Mouse (Mus musculus) heart, embryonic 14.5 days (tissue): Measurements from ENCODE around the gene Gle1. TPM values are rescaled to one million over a fixed set of nuclear protein-coding genes. Genes with fewer than 3 reads are reported as not detected.

ENCODE experiments used
- ATAC-seq: fragments of 200-750 bp; cut with Nextera tagmentation; 2 replicates; pipeline ENCODE4 v1.8.0; 2017; ENCODE audit warnings: low read depth, moderate TSS enrichment; ENCODE audit not compliant: insufficient number of reproducible peaks, insufficient read depth, low FRiP score
- H3K27ac ChIP-seq, 2 experiments: fragments of 200-500 bp in 1 of 2; fragments of 300-500 bp in 1 of 2; sonication (generic) in 1 of 2; replicated peaks in 1 of 2; 2 replicates each; pipeline ENCODE4 v1.5.1; 2012 to 2014; ENCODE audit warnings: low read depth in 2 of 2, low read length in 2 of 2, control low read depth in 1 of 2, mild to moderate bottlenecking in 1 of 2, mixed read lengths in 1 of 2; ENCODE audit not compliant: control insufficient read depth in 1 of 2, insufficient read depth in 1 of 2
- H3K27me3 ChIP-seq: fragments of 300-500 bp; sonication (generic); 2 replicates; pipeline ENCODE4 v1.6.1; 2014; ENCODE audit warnings: mild to moderate bottlenecking, low read length, control low read depth; ENCODE audit not compliant: control insufficient read depth, insufficient read depth
- H3K36me3 ChIP-seq: fragments of 300-500 bp; sonication (generic); 2 replicates; pipeline ENCODE4 v1.6.1; 2014; ENCODE audit warnings: mild to moderate bottlenecking, control low read depth, low read length, mixed read lengths; ENCODE audit not compliant: control insufficient read depth, insufficient read depth
- H3K4me1 ChIP-seq, 2 experiments: fragments of 200-500 bp in 1 of 2; fragments of 300-500 bp in 1 of 2; sonication (generic) in 1 of 2; 2 replicates each; pipeline ENCODE4 v1.6.1; 2012 to 2014; ENCODE audit warnings: low read length in 2 of 2, control low read depth in 1 of 2, mixed read lengths in 1 of 2; ENCODE audit not compliant: control insufficient read depth in 2 of 2, insufficient read depth in 2 of 2
- H3K4me2 ChIP-seq: fragments of 300-500 bp; sonication (generic); 2 replicates; pipeline ENCODE4 v1.6.1; 2014; ENCODE audit warnings: mild to moderate bottlenecking, low read length
- H3K4me3 ChIP-seq, 2 experiments: fragments of 200-500 bp in 1 of 2; fragments of 300-500 bp in 1 of 2; sonication (generic) in 1 of 2; 2 replicates each; pipeline ENCODE4 v1.5.1; 2012 to 2014; ENCODE audit warnings: low read length in 2 of 2, mild to moderate bottlenecking in 2 of 2, control low read depth in 1 of 2, low read depth in 1 of 2, moderate library complexity in 1 of 2; ENCODE audit not compliant: control insufficient read depth in 1 of 2, insufficient read depth in 1 of 2
- H3K9ac ChIP-seq: fragments of 300-500 bp; sonication (generic); 2 replicates; pipeline ENCODE4 v1.6.1; 2014; ENCODE audit warnings: mild to moderate bottlenecking, low read length
- H3K9me3 ChIP-seq: fragments of 300-500 bp; sonication (generic); 2 replicates; pipeline ENCODE4 v1.6.1; 2016; ENCODE audit warnings: low read length, control low read depth; ENCODE audit not compliant: control insufficient read depth
- WGBS: fragments of 180-500 bp; shearing (Covaris S2); extraction: QIAGEN DNeasy Blood & Tissue Kit; methylation state at CpG from one replicate; pipeline ENCODE4 v1.1.7; 2014; 5-methylcytosine and 5-hydroxymethylcytosine counted together
- polyA plus RNA-seq: library from polyadenylated mRNA; unstranded; fragments of >200 nt; fragmentation: Nextera tagmentation; extraction: Ambion mirVana; gene quantifications from 2 replicates; pipeline ENCODE4 v1.2.1, GENCODE M21; 2014

The Gle1 gene
- polyA plus RNA-seq, 1 experiment from 2014 or later = 36.1 TPM

DNA sequence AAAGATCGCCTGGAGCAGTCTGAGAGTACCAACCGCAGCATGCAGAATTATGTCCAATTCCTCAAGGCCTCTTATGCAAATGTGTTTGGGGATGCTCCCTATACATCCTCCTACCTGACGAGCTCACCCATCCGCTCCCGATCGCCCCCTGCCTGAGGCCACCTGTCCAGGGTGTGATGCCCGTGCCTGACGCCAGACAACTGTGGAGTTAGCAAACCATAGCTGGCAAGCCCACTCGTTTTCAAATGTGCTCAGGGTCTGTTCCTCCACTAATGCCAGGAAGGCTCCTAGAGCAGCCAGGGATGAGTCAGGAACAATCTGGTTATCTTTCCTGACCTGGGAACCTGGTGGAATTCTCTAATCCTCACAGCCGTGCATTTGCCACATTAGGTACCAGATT, 4.7 kb upstream of the Gle1 start:
- Histone ChIP-seq H3K36me3 (peaks cover 60% of the 10 kb centered on the region), H3K27ac (no peak overlapping the region), H3K9ac (no peak overlapping the region), H3K4me1 (no peaks in the 10 kb centered on the region), H3K4me3 (no peak overlapping the region), H3K27me3 (no peaks in the 10 kb centered on the region), H3K9me3 (no peaks in the 10 kb centered on the region), H3K4me2 (no peak overlapping the region)
- ATAC-seq = no peak
- WGBS = 85% methylated on average over 10 of the region's 10 CpGs

GRCm38 (mm10) chr2:29931194-29931593, 4.0 kb upstream of the Gle1 start:
- ATAC-seq = no peak
- H3K36me3 ChIP-seq = peaks cover 53% of the 10 kb centered on the region

GRCm38 (mm10) chr2:29940073-29940472, 4.8 kb downstream of the Gle1 start:
- Histone ChIP-seq H3K27ac (no peak overlapping the region), H3K4me3 (no peak overlapping the region), H3K4me2 (no peak overlapping the region), H3K9ac (no peak overlapping the region), H3K36me3 (peaks cover 82% of the 10 kb centered on the region), H3K4me1 (peaks cover 5 to 8% of the 10 kb centered on the region in 2 experiments; a peak in 3 of 4 replicates), H3K9me3 (no peaks in the 10 kb centered on the region), H3K27me3 (no peaks in the 10 kb centered on the region)
- ATAC-seq = no peak
- 87% methylated on average over 9 of the region's 9 CpGs for WGBS

More at GRCm38 (mm10) chr2:29931194-29931593, 4.0 kb upstream of the Gle1 start:
- Histone ChIP-seq H3K4me1 (peaks cover 4 to 6% of the 10 kb centered on the region in 2 experiments; a peak in 2 of 4 replicates), H3K9ac (no peak overlapping the region), H3K4me2 (no peak overlapping the region), H3K27ac (no peak overlapping the region), H3K9me3 (no peaks in the 10 kb centered on the region), H3K4me3 (no peak overlapping the region), H3K27me3 (no peaks in the 10 kb centered on the region)
- WGBS = 88% methylated on average over 6 of the region's 6 CpGs

DNA sequence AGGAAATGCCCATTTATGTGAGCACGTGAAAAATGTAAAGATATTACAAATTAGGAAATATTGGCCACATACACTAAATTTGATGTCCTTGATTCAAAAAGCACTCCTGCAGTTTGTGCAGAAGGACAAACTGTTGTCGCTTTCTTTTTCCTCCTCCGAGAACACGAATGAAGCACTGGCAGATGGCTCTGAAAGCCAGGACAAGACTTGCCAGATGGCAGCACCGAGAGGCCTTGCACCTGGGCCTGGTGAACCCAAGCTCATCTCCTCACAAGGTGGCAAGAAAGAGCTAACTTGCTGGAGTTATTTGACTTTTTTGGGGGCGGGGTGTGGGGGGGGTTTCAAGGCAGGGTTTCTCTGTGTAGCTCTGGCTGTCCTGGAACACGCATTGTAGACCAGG, 5.6 kb downstream of the Gle1 start:
- H3K4me2 ChIP-seq = no peak overlapping the region
- H3K27ac ChIP-seq = no peak overlapping the region
- whole genome bisulfite sequencing = 86% methylated on average over 7 of the region's 7 CpGs
- H3K4me3 ChIP-seq = no peak overlapping the region
- H3K36me3 ChIP-seq = peaks cover 90% of the 10 kb centered on the region
- H3K9ac ChIP-seq = no peak overlapping the region
- no peaks in the 10 kb centered on the region for H3K27me3 ChIP-seq
- no peaks in the 10 kb centered on the region for H3K9me3 ChIP-seq
- no peak for ATAC-seq
- H3K4me1 ChIP-seq = peaks cover 6 to 7% of the 10 kb centered on the region in 2 experiments; a peak in 3 of 4 replicates

DNA sequence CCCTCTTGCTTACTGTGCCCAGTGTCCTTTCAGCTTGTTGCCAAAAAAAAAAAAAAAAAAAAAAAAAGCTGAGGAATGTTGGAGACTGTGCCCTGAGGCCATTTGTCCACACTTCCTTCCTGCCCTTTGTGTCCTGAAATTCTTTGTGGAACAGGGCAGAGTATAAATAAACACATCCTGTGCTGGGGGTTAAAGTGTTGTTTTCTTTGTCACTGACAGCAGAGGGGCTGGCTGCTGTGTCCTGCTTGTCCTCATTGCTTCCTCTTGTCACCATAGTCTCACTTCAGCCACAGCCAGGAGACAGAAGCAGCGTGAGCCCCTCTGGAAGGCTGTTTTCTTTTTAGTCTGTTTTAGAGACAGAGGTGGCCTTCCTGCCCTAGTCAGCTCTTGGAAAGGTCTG, 9.5 kb downstream of the Gle1 start:
- H3K27ac ChIP-seq = peak overlapping the region; percentile 85 to 91
- no peak overlapping the region for H3K4me2 ChIP-seq
- 23% methylated on average over 1 of the region's 1 CpGs for whole genome bisulfite sequencing
- H3K9me3 ChIP-seq = no peaks in the 10 kb centered on the region
- peaks cover 2 to 4% of the 10 kb centered on the region in 2 experiments; a peak in 1 of 4 replicates for H3K4me1 ChIP-seq
- H3K9ac ChIP-seq = no peak overlapping the region
- ATAC-seq = peak; percentile 71
- H3K4me3 ChIP-seq = no peak overlapping the region
- H3K27me3 ChIP-seq = no peaks in the 10 kb centered on the region
- H3K36me3 ChIP-seq = peaks cover 98% of the 10 kb centered on the region

DNA sequence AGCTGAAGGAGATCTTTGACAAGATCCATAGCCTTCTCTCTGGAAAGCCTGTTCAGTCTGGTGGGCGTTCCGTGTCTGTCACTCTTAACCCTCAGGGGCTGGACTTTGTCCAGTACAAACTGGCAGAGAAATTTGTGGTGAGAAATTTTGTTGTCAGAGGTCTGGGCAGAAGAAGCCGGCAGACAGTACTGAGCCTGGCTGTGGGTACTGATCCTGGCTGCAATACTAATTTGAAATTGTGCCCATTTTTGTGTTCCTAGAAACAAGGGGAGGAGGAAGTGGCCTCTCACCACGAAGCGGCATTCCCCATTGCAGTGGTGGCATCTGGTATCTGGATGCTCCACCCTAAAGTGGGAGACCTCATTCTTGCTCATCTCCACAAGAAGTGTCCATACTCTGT, 13.7 kb downstream of the Gle1 start:
- Histone ChIP-seq H3K27me3 (no peaks in the 10 kb centered on the region), H3K4me2 (no peak overlapping the region), H3K4me1 (peaks cover 2 to 4% of the 10 kb centered on the region in 2 experiments; a peak in 1 of 4 replicates), H3K9ac (no peak overlapping the region), H3K36me3 (peaks cover 93% of the 10 kb centered on the region), H3K27ac (no peak overlapping the region), H3K4me3 (no peak overlapping the region), H3K9me3 (no peaks in the 10 kb centered on the region)
- ATAC-seq = no peak
- 90% methylated on average over 5 of the region's 5 CpGs for WGBS

DNA sequence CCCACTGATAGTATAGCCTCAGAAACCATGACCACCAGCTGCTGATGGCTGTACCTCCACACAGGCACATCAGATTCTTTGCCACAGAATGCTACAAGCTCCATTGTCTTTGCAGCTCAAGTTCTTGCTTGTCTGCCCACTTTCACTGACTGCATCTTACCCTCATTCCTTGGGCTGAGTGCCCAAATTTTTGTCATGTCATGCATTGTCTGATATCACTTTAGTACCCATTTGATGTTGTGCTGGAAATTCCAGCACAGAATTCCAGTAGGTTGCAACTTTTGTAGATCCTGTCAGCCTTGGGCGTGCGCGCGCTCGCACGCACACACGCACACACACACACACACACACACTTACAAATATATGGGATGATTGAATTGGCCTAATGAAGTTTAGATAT, 26.0 kb downstream of the Gle1 start:
- Histone ChIP-seq H3K4me2 (no peak overlapping the region), H3K27me3 (no peaks in the 10 kb centered on the region), H3K9me3 (no peaks in the 10 kb centered on the region), H3K4me3 (no peak overlapping the region), H3K27ac (no peak overlapping the region), H3K36me3 (peaks cover 42% of the 10 kb centered on the region), H3K4me1 (peaks cover 8 to 19% of the 10 kb centered on the region in 2 experiments), H3K9ac (no peak overlapping the region)
- WGBS = 88% methylated on average over 7 of the region's 7 CpGs
- ATAC-seq = no peak
